Mouse (Mus musculus) lung, postnatal 0 days (tissue): ENCODE measurements around the gene Baiap2l1. TPM values are rescaled to one million over a fixed set of nuclear protein-coding genes. Genes with fewer than 3 reads are reported as not detected.

Experiments used
- ATAC-seq: fragments of 200-750 bp; cut with Nextera tagmentation; 2 replicates; pipeline ENCODE4 v1.8.0; 2017; ENCODE audit warnings: moderate library complexity
- DNase-seq: peaks from one replicate; pipeline ENCODE4 v3.0.0-alpha.2; 2016; ENCODE audit warnings: low spot score
- H3K27ac ChIP-seq: fragments of 300-500 bp; sonication (generic); 2 replicates; pipeline ENCODE4 v1.5.1; 2014; ENCODE audit warnings: antibody characterized with exemption, mild to moderate bottlenecking, low read length, mixed read lengths
- H3K27me3 ChIP-seq: fragments of 300-500 bp; sonication (generic); replicated peaks from 2 replicates; pipeline ENCODE4 v1.6.1; 2014; ENCODE audit warnings: low read length, mixed read lengths; ENCODE audit not compliant: insufficient read depth
- H3K36me3 ChIP-seq: fragments of 300-500 bp; sonication (generic); 2 replicates; pipeline ENCODE4 v1.6.1; 2014; ENCODE audit warnings: low read length, mixed read lengths; ENCODE audit not compliant: insufficient read depth
- H3K4me1 ChIP-seq: fragments of 300-500 bp; sonication (generic); 2 replicates; pipeline ENCODE4 v1.6.1; 2014; ENCODE audit warnings: antibody characterized with exemption, low read depth, low read length, mixed read lengths; ENCODE audit not compliant: insufficient read depth
- H3K4me2 ChIP-seq: fragments of 300-500 bp; sonication (generic); replicated peaks from 2 replicates; pipeline ENCODE4 v1.6.1; 2014; ENCODE audit warnings: low read depth, mild to moderate bottlenecking, low read length, moderate library complexity, mixed read lengths
- H3K4me3 ChIP-seq: fragments of 300-500 bp; sonication (generic); 2 replicates; pipeline ENCODE4 v1.5.1; 2014; ENCODE audit warnings: low read depth, low read length
- H3K9ac ChIP-seq: fragments of 300-500 bp; sonication (generic); replicated peaks from 2 replicates; pipeline ENCODE4 v1.6.1; 2014; ENCODE audit warnings: low read depth, mild to moderate bottlenecking
- H3K9me3 ChIP-seq: fragments of 300-500 bp; sonication (generic); 2 replicates; pipeline ENCODE4 v1.6.1; 2016; ENCODE audit warnings: low read length, mixed read lengths
- CTCF ChIP-seq: IDR thresholded peaks from 2 replicates; pipeline ENCODE4 v1.5.1; 2016; ENCODE audit warnings: antibody characterized with exemption, mild to moderate bottlenecking
- EP300 ChIP-seq: IDR thresholded peaks from 2 replicates; pipeline ENCODE4 v1.6.1; 2016; ENCODE audit warnings: antibody characterized with exemption, mild to moderate bottlenecking, control low read depth
- WGBS: fragments of 180-500 bp; shearing (Covaris S2); extraction: QIAGEN DNeasy Blood & Tissue Kit; methylation state at CpG from one replicate; pipeline ENCODE4 v1.1.7; 2014; 5-methylcytosine and 5-hydroxymethylcytosine counted together
- polyA plus RNA-seq: library from polyadenylated mRNA; unstranded; fragments of >200 nt; fragmentation: Nextera tagmentation; extraction: Ambion mirVana; gene quantifications from 2 replicates; pipeline ENCODE4 v1.2.1, GENCODE M21; 2015

The Baiap2l1 gene
- polyA plus RNA-seq, 1 experiment from 2014 or later = 18.3 TPM

DNA sequence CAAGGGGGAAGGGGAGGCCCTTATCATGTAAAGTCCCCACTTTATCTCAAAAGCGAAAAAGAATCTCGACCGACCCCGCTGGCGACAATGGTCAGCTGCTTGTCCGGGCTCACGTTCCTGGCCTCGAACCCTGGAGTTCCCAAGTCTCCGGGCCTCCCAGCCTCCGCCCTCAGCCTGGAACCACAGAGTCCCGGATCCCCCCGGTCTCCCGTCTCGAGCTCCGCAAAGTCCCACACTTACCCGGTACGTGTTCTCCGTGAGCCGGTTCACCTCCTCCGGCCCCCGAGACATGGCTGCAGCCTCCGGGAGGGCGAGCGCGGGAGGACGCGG is 396 bp downstream of the Baiap2l1 start:
- Histone ChIP-seq H3K27ac (peak overlapping the region; percentile 91), H3K27me3 (0 out of 2 replicates have a peak, but pooled peaks cover 3% of the 10 kb centered on the region), H3K9me3 (no peaks in the 10 kb centered on the region), H3K4me1 (no peaks in the 10 kb centered on the region), H3K9ac (peak overlapping the region; percentile 72), H3K4me3 (peak overlapping the region; percentile 60), H3K4me2 (peak overlapping the region; percentile 77), H3K36me3 (no peaks in the 10 kb centered on the region)
- no peak for TF ChIP-seq CTCF
- DNase-seq = no peak
- WGBS = under 1% methylated on average over 27 of the region's 27 CpGs
- ATAC-seq = no peak

- ATAC-seq = no peak
Observed at GRCm38 (mm10) chr5:144356776-144357455, 996 bp downstream of the Baiap2l1 start.

GRCm38 (mm10) chr5:144352250-144353047 is 5.5 kb downstream of the Baiap2l1 start:
- Histone ChIP-seq H3K9me3 (no peaks in the 10 kb centered on the region), H3K4me1 (no peaks in the 10 kb centered on the region), H3K9ac (no peak overlapping the region), H3K4me3 (no peak overlapping the region), H3K4me2 (no peak overlapping the region), H3K36me3 (no peaks in the 10 kb centered on the region), H3K27ac (no peak overlapping the region), H3K27me3 (0 out of 2 replicates have a peak, but pooled peaks cover 3% of the 10 kb centered on the region)
- 75% methylated on average over 9 of the region's 9 CpGs for WGBS
- DNase-seq = peak; percentile 17
- ATAC-seq = no peak
- TF ChIP-seq EP300 (no peak), CTCF (no peak)

More at GRCm38 (mm10) chr5:144356776-144357455, 996 bp downstream of the Baiap2l1 start:
- WGBS = 8% methylated on average over 17 of the region's 17 CpGs
- Histone ChIP-seq H3K4me1 (no peaks in the 10 kb centered on the region), H3K9ac (peak overlapping the region; percentile 72), H3K4me3 (peak overlapping the region; percentile 60), H3K9me3 (no peaks in the 10 kb centered on the region), H3K4me2 (peak overlapping the region; percentile 77), H3K27me3 (0 out of 2 replicates have a peak, but pooled peaks cover 3% of the 10 kb centered on the region), H3K27ac (peak overlapping the region; percentile 91), H3K36me3 (no peaks in the 10 kb centered on the region)
- peak; percentile 44 for DNase-seq
- no peak for TF ChIP-seq CTCF
- TF ChIP-seq EP300 = no peak

GRCm38 (mm10) chr5:144351185-144351584 is 6.7 kb downstream of the Baiap2l1 start:
- DNase-seq (no peak), ATAC-seq (no peak)
- Histone ChIP-seq H3K36me3 (no peaks in the 10 kb centered on the region), H3K9me3 (no peaks in the 10 kb centered on the region), H3K4me1 (no peaks in the 10 kb centered on the region), H3K4me3 (no peak overlapping the region), H3K27ac (no peak overlapping the region), H3K4me2 (no peak overlapping the region), H3K27me3 (0 out of 2 replicates have a peak, but pooled peaks cover 3% of the 10 kb centered on the region), H3K9ac (no peak overlapping the region)
- WGBS = 36% methylated on average over 8 of the region's 8 CpGs
- no peak for TF ChIP-seq EP300
- no peak for TF ChIP-seq CTCF

GRCm38 (mm10) chr5:144344592-144344991 is 13.3 kb downstream of the Baiap2l1 start:
- WGBS = 61% methylated on average over 6 of the region's 6 CpGs
- H3K27ac ChIP-seq = no peak overlapping the region
- no peaks in the 10 kb centered on the region for H3K9me3 ChIP-seq
- H3K9ac ChIP-seq = no peak overlapping the region
- DNase-seq (no peak), ATAC-seq (no peak)
- no peaks in the 10 kb centered on the region for H3K27me3 ChIP-seq
- H3K4me1 ChIP-seq = no peaks in the 10 kb centered on the region
- no peaks in the 10 kb centered on the region for H3K36me3 ChIP-seq
- H3K4me2 ChIP-seq = no peak overlapping the region
- no peak overlapping the region for H3K4me3 ChIP-seq
- no peak for TF ChIP-seq EP300
- TF ChIP-seq CTCF = no peak

DNA sequence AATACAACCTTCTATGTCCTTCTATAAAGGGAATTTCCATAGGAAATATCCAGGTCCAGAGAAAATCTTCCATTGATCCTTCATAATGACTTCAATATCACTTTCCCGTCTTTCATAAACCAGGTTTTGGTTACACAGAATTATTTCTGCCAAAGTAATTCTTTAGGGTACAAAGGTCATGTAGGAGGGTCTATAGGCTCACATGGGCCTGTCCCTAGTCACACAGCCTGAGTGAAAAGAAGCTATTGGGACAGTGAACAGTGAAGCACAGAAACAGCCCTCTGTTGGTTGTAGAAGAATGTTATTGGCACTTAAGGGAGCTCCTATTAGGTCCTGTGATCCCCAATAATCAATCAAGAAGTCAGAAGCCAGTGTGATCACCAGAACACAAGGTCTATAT is 16.8 kb downstream of the Baiap2l1 start:
- Histone ChIP-seq H3K4me1 (no peaks in the 10 kb centered on the region; the same call in 1 of the 2 replicates), H3K4me2 (no peak overlapping the region), H3K27me3 (no peaks in the 10 kb centered on the region), H3K9ac (no peak overlapping the region), H3K4me3 (no peak overlapping the region), H3K9me3 (no peaks in the 10 kb centered on the region), H3K27ac (no peak overlapping the region), H3K36me3 (no peaks in the 10 kb centered on the region)
- DNase-seq (no peak), ATAC-seq (no peak)
- WGBS = 66% methylated on average over 1 of the region's 1 CpGs
- TF ChIP-seq CTCF (no peak), EP300 (no peak)
